Mouse (Mus musculus) heart, embryonic 14.5 days (tissue): ENCODE results near the gene Rab4a. TPM values are rescaled to one million over a fixed set of nuclear protein-coding genes. Genes with fewer than 3 reads are reported as not detected.
A peak's percentile ranks its signal among the peaks of the same experiment; 100 is the strongest.
"Not testable (repeated sequence)": the region's sequence is repeated elsewhere in the genome, so short reads cannot be mapped to it uniquely, and the experiment has no call there.

Experiments used
- ATAC-seq: fragments of 200-750 bp; cut with Nextera tagmentation; 2 replicates; pipeline ENCODE4 v1.8.0; 2017; ENCODE audit warnings: low read depth, moderate TSS enrichment; ENCODE audit not compliant: insufficient number of reproducible peaks, insufficient read depth, low FRiP score
- H3K27ac ChIP-seq, 2 experiments: fragments of 200-500 bp in 1 of 2; fragments of 300-500 bp in 1 of 2; sonication (generic) in 1 of 2; replicated peaks in 1 of 2; 2 replicates each; pipeline ENCODE4 v1.5.1; 2012 to 2014; ENCODE audit warnings: low read depth in 2 of 2, low read length in 2 of 2, control low read depth in 1 of 2, mild to moderate bottlenecking in 1 of 2, mixed read lengths in 1 of 2; ENCODE audit not compliant: control insufficient read depth in 1 of 2, insufficient read depth in 1 of 2
- H3K27me3 ChIP-seq: fragments of 300-500 bp; sonication (generic); 2 replicates; pipeline ENCODE4 v1.6.1; 2014; ENCODE audit warnings: mild to moderate bottlenecking, low read length, control low read depth; ENCODE audit not compliant: control insufficient read depth, insufficient read depth
- H3K36me3 ChIP-seq: fragments of 300-500 bp; sonication (generic); 2 replicates; pipeline ENCODE4 v1.6.1; 2014; ENCODE audit warnings: mild to moderate bottlenecking, control low read depth, low read length, mixed read lengths; ENCODE audit not compliant: control insufficient read depth, insufficient read depth
- H3K4me1 ChIP-seq, 2 experiments: fragments of 200-500 bp in 1 of 2; fragments of 300-500 bp in 1 of 2; sonication (generic) in 1 of 2; 2 replicates each; pipeline ENCODE4 v1.6.1; 2012 to 2014; ENCODE audit warnings: low read length in 2 of 2, control low read depth in 1 of 2, mixed read lengths in 1 of 2; ENCODE audit not compliant: control insufficient read depth in 2 of 2, insufficient read depth in 2 of 2
- H3K4me2 ChIP-seq: fragments of 300-500 bp; sonication (generic); 2 replicates; pipeline ENCODE4 v1.6.1; 2014; ENCODE audit warnings: mild to moderate bottlenecking, low read length
- H3K4me3 ChIP-seq, 2 experiments: fragments of 200-500 bp in 1 of 2; fragments of 300-500 bp in 1 of 2; sonication (generic) in 1 of 2; 2 replicates each; pipeline ENCODE4 v1.5.1; 2012 to 2014; ENCODE audit warnings: low read length in 2 of 2, mild to moderate bottlenecking in 2 of 2, control low read depth in 1 of 2, low read depth in 1 of 2, moderate library complexity in 1 of 2; ENCODE audit not compliant: control insufficient read depth in 1 of 2, insufficient read depth in 1 of 2
- H3K9ac ChIP-seq: fragments of 300-500 bp; sonication (generic); 2 replicates; pipeline ENCODE4 v1.6.1; 2014; ENCODE audit warnings: mild to moderate bottlenecking, low read length
- H3K9me3 ChIP-seq: fragments of 300-500 bp; sonication (generic); 2 replicates; pipeline ENCODE4 v1.6.1; 2016; ENCODE audit warnings: low read length, control low read depth; ENCODE audit not compliant: control insufficient read depth
- WGBS: fragments of 180-500 bp; shearing (Covaris S2); extraction: QIAGEN DNeasy Blood & Tissue Kit; methylation state at CpG from one replicate; pipeline ENCODE4 v1.1.7; 2014; 5-methylcytosine and 5-hydroxymethylcytosine counted together
- polyA plus RNA-seq: library from polyadenylated mRNA; unstranded; fragments of >200 nt; fragmentation: Nextera tagmentation; extraction: Ambion mirVana; gene quantifications from 2 replicates; pipeline ENCODE4 v1.2.1, GENCODE M21; 2014

Rab4a gene
- polyA plus RNA-seq, 1 experiment from 2014 or later = 34.7 TPM

GRCm38 (mm10) chr8:123805209-123805717 is 522 bp upstream of the Rab4a start:
- no peak for ATAC-seq
- H3K4me3 ChIP-seq = peak overlapping the region; percentile 79 to 80
- H3K9ac ChIP-seq = peak overlapping the region; percentile 85
- 0 out of 4 replicates have a peak overlapping the region, but pooled peaks of 1 of the 2 experiments have one; percentile 22 for H3K27ac ChIP-seq
- 18% methylated on average over 15 of the region's 15 CpGs for WGBS
- H3K4me1 ChIP-seq = peaks cover 9 to 17% of the 10 kb centered on the region in 2 experiments
- no peaks in the 10 kb centered on the region for H3K9me3 ChIP-seq
- H3K36me3 ChIP-seq = no peaks in the 10 kb centered on the region
- H3K4me2 ChIP-seq = peak overlapping the region; percentile 63
- H3K27me3 ChIP-seq = no peaks in the 10 kb centered on the region

GRCm38 (mm10) chr8:123806374-123806935 is 670 bp downstream of the Rab4a start:
- ATAC-seq = no peak
- H3K27ac ChIP-seq = peak overlapping the region; percentile 6 to 69; a peak in 2 of 4 replicates

GRCm38 (mm10) chr8:123807024-123807431 is 1.2 kb downstream of the Rab4a start:
- H3K27ac ChIP-seq = peak overlapping the region; percentile 37 to 39; a peak in 3 of 4 replicates
- peak overlapping the region; percentile 85 for H3K9ac ChIP-seq
- peak overlapping the region; percentile 29 to 79 for H3K4me3 ChIP-seq
- H3K9me3 ChIP-seq = no peaks in the 10 kb centered on the region
- no peaks in the 10 kb centered on the region for H3K36me3 ChIP-seq
- no peak for ATAC-seq
- H3K4me2 ChIP-seq = peak overlapping the region; percentile 63
- 7% methylated on average over 14 of the region's 14 CpGs for WGBS
- no peaks in the 10 kb centered on the region for H3K27me3 ChIP-seq
- peaks cover 9 to 17% of the 10 kb centered on the region in 2 experiments for H3K4me1 ChIP-seq

More at GRCm38 (mm10) chr8:123806374-123806935, 670 bp downstream of the Rab4a start:
- H3K27me3 ChIP-seq = no peaks in the 10 kb centered on the region
- peak overlapping the region; percentile 63 for H3K4me2 ChIP-seq
- peak overlapping the region; percentile 79 to 80 for H3K4me3 ChIP-seq
- H3K9me3 ChIP-seq = no peaks in the 10 kb centered on the region
- H3K4me1 ChIP-seq = peaks cover 9 to 17% of the 10 kb centered on the region in 2 experiments
- 2% methylated on average over 12 of the region's 12 CpGs for WGBS
- H3K9ac ChIP-seq = peak overlapping the region; percentile 85
- H3K36me3 ChIP-seq = no peaks in the 10 kb centered on the region

- H3K9ac ChIP-seq = no peak overlapping the region
- no peaks in the 10 kb centered on the region for H3K9me3 ChIP-seq
- ATAC-seq = no peak
- H3K27me3 ChIP-seq = no peaks in the 10 kb centered on the region
- H3K4me2 ChIP-seq = peak overlapping the region; percentile 63; the same call in 1 of the 2 replicates
- no peak overlapping the region for H3K4me3 ChIP-seq
- peaks cover 9 to 17% of the 10 kb centered on the region in 2 experiments for H3K4me1 ChIP-seq
- H3K27ac ChIP-seq = no peak overlapping the region
- WGBS = 80% methylated on average over 6 of the region's 6 CpGs
- no peaks in the 10 kb centered on the region for H3K36me3 ChIP-seq
Observed at GRCm38 (mm10) chr8:123807852-123808573, 2.2 kb downstream of the Rab4a start.

GRCm38 (mm10) chr8:123808671-123809070 is 2.9 kb downstream of the Rab4a start:
- peaks cover 9 to 17% of the 10 kb centered on the region in 2 experiments for H3K4me1 ChIP-seq
- no peak overlapping the region for H3K4me2 ChIP-seq
- no peak overlapping the region for H3K27ac ChIP-seq
- H3K9me3 ChIP-seq = no peaks in the 10 kb centered on the region
- H3K9ac ChIP-seq = no peak overlapping the region
- H3K27me3 ChIP-seq = no peaks in the 10 kb centered on the region
- ATAC-seq = no peak
- H3K4me3 ChIP-seq = no peak overlapping the region
- no peaks in the 10 kb centered on the region for H3K36me3 ChIP-seq
- WGBS = 79% methylated on average over 7 of the region's 7 CpGs

- peaks cover 9 to 17% of the 10 kb centered on the region in 2 experiments for H3K4me1 ChIP-seq
- not testable (repeated sequence) for H3K27ac ChIP-seq, H3K27me3 ChIP-seq, H3K36me3 ChIP-seq, ATAC-seq, H3K9ac ChIP-seq, H3K4me2 ChIP-seq, H3K4me3 ChIP-seq, H3K9me3 ChIP-seq
- 91% methylated on average over 4 of the region's 4 CpGs for WGBS
Observed at GRCm38 (mm10) chr8:123809342-123809741, 3.6 kb downstream of the Rab4a start.

GRCm38 (mm10) chr8:123812227-123812626 is 6.4 kb downstream of the Rab4a start:
- Histone ChIP-seq H3K4me3 (no peak overlapping the region), H3K36me3 (no peaks in the 10 kb centered on the region; the same call in 1 of the 2 replicates), H3K9me3 (no peaks in the 10 kb centered on the region), H3K9ac (no peak overlapping the region), H3K4me1 (peaks cover 9 to 11% of the 10 kb centered on the region in 2 experiments; a peak in 3 of 4 replicates), H3K4me2 (no peak overlapping the region), H3K27ac (no peak overlapping the region), H3K27me3 (no peaks in the 10 kb centered on the region)
- no peak for ATAC-seq
- WGBS = 84% methylated on average over 5 of the region's 5 CpGs
